Mouse (Mus musculus) natural killer cell, adult 2 months (primary cell): ENCODE data around the gene Aplf.

Experiments used
- DNase-seq, 2 experiments: peaks; one replicate each; pipeline ENCODE4 v3.0.0; 2022; ENCODE audit warnings: low spot score in 2 of 2

Gene Aplf

DNA sequence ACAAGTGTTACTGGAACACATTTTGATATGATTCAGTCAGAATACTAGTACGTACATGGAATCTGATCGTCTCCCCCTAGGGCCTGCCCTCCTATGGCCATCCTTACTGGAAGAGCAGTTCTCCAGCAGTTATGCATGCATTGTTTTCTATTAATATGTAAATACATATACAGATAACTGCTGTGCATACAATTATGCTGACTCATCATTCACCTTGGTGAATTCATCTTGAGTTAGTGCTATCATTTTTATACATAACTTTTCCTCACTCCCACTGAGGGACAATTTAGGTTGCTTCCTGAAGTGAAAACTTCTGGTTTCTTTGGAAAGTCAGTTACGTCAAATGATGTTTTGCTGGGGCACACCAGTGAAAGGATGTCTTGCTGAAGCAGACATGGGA is 48.8 kb downstream of the Aplf start:
- no peak for DNase-seq

- DNase-seq: no peak
Observed at GRCm38 (mm10) chr6:87621281-87621680, 50.7 kb downstream of the Aplf start.

- no peak for DNase-seq
Observed at GRCm38 (mm10) chr6:87618021-87618420, 54.0 kb downstream of the Aplf start.

DNA sequence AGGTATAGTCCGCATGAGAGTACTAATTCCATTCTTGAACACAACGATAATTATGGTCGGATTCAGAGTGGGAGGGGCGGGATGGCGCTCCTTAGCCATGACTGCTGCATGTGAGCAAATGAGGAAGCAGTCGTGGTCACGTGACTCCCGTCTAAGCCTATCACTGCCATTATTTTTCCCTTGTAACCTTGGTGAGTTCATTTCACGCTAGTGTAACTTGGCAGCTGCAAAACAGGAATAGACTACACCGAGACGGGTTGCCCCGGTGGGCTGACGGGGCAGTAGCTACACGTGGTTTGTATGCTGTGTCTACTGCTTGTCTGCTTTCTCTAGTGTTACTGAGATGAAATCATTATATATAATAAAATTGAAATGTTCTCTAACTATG is 56.3 kb downstream of the Aplf start:
- DNase-seq: peak in 1 of 2 experiments; percentile 33

GRCm38 (mm10) chr6:87614794-87615695 is 56.9 kb downstream of the Aplf start:
- peak in 1 of 2 experiments; percentile 12 for DNase-seq

DNA sequence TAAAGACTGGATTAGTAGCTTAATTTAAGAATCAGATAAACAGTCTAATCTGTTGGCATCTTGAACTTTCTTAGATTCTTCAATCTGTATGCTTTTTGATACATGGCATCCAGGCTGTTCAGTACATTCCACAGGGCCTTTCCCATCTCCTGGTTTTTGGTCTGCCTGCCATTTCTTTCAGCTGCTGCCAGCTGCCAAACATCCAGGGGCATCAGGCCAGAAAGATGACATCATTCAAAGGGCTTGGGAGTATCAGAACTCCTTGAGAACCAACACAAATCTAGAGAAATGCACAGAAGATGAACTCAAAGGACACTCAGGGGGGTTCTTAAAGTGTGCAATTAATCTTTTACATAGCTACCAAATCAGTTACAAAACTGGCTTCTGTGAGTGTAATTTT is 72.2 kb downstream of the Aplf start:
- DNase-seq: no peak

GRCm38 (mm10) chr6:87597116-87597833 is 74.7 kb downstream of the Aplf start:
- no peak for DNase-seq

DNA sequence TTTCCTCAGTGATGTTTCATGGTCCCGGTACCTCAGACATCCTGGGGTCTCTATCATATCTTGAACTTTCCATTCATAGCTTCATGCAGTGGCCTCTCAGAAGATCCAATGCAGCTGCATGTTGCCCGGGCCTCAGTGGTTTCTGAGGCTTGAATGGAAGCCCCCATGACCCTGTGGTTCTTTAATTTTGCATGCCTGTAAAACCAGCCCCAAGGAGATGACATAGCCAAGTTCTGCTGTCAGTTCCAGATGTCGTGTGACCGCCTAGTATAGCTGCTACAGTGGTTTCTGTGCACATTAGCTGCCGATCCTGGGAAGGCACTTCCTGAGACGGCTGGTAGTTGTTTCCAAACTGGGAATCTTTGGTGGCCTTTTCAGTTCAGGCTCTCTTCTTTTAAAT is 77.8 kb downstream of the Aplf start:
- no peak for DNase-seq

GRCm38 (mm10) chr6:87590394-87591281 is 81.4 kb downstream of the Aplf start, which contains the start of gene Prokr1:
Gene Prokr1, minus strand, starts transcription at chr6:87590743.
- peak; percentile 20 to 23 for DNase-seq

- no peak for DNase-seq
Observed at GRCm38 (mm10) chr6:87589718-87590393, 82.1 kb downstream of the Aplf start.

DNA sequence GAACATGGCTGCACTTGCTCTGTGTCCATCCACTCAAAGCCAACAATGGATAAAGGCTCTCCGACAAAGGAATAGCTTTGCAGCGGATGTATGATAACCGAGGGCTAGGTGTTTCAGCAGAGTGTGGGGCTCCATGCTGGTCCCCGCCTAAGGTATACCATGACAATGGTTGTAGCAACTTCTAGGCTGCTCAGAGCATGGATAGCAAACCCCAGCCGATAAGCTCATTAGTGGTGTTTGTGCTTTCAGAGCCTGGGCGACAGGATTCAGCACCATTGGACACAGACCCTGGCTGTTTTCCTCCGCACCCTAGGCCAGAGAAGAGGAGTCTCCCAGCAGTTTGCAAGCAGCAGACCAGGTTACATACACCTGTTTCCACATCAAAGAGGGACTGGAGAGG is 88.0 kb downstream of the Aplf start:
- DNase-seq: no peak

DNA sequence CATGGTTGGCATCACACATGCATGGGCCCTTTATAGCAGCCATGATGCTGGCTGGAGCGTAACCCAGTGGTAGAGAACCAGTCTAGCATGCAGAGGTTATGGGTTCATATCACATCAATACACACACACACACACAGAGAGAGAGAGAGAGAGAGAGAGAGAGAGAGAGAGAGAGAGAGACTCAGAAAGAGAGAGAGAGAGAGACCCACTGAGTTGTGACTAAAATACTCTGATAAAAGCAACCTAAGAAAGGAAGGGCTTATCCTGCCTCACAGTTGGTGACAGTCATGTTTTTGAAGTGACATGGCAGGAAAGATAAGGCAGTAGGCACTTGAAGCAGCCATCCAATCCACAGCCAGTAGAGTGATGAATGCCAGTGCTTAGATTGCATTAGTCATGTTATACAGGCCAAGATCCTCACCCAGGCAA is 88.8 kb downstream of the Aplf start:
- DNase-seq: no peak

DNA sequence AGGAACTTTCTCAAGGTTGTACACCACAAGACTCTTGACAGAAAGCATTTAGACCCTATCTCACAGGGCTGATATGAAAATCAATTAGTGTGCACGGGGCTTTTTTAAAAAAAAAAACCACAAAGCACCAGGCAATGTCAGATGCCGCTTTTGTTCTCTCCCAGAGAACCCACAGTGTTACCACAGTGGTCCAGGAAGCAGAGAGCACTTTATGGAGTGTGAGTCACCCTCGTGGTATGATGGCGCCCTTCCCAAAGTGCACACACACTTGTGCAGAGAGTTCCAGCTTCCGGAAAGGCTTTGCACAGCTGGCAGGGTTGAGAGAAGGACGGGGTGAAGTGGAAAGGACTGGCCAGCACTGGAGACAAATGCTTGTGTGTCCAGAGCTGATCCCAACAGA is 89.5 kb downstream of the Aplf start:
- DNase-seq: no peak

DNA sequence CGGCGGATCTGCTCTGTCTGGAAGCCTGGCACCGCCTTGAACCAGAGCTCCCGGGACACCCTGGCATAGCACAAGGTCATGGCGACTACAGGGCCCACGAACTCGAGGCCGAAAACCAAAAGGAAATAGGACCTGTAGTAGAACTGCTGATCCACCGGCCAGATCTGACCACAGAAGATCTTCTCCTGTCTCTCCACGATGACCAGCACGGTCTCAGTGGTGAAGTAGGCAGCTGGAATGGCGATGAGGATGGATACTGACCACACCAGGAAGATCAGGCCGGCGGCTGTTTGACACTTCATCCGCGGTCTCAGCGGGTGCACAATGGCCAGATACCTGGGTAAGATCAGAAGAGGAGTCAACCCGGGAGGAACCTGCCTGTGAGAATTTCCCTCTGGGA is 90.4 kb downstream of the Aplf start:
- no peak for DNase-seq

- DNase-seq: no peak
Observed at GRCm38 (mm10) chr6:87581071-87581470, 90.9 kb downstream of the Aplf start.
